Mouse (Mus musculus): ENCODE results near the gene Mapre3. TPM values are rescaled to one million over a fixed set of nuclear protein-coding genes. Genes with fewer than 3 reads are reported as not detected.

Gene Mapre3
- polyA plus RNA-seq, 1 experiment from 2014 or later: 37.0 TPM

GRCm38 (mm10) chr5:30816261-30816791, 1.9 kb downstream of the Mapre3 start:
- 69% methylated on average over 8 of the region's 8 CpGs for WGBS
- Histone ChIP-seq H3K27ac (replicated peaks; ENCODE audit: low read depth, low read length) (no peak overlapping the region), H3K9me3 (ENCODE audit: control insufficient read depth, low read length) (no peaks in the 10 kb centered on the region), H3K4me2 (ENCODE audit: low read depth, low read length) (peak overlapping the region; percentile 85), H3K36me3 (ENCODE audit: control insufficient read depth, insufficient read depth, low read length) (no peaks in the 10 kb centered on the region), H3K27me3 (replicated peaks; ENCODE audit: control insufficient read depth, insufficient read depth, low read length) (peaks cover 6% of the 10 kb centered on the region; the same call in 1 of the 2 replicates), H3K4me3 (ENCODE audit: low read depth, low read length) (0 out of 2 replicates have a peak overlapping the region, but pooled peaks have one; percentile 3), H3K4me1 (ENCODE audit: control insufficient read depth, insufficient read depth, low read length) (peaks cover 17% of the 10 kb centered on the region), H3K9ac (ENCODE audit: low read depth, low read length) (peak overlapping the region; percentile 16; the same call in 1 of the 2 replicates)
- ATAC-seq (ENCODE audit: low read depth): no peak
- DNase-seq (ENCODE audit: low spot score): peak; percentile 35

DNA sequence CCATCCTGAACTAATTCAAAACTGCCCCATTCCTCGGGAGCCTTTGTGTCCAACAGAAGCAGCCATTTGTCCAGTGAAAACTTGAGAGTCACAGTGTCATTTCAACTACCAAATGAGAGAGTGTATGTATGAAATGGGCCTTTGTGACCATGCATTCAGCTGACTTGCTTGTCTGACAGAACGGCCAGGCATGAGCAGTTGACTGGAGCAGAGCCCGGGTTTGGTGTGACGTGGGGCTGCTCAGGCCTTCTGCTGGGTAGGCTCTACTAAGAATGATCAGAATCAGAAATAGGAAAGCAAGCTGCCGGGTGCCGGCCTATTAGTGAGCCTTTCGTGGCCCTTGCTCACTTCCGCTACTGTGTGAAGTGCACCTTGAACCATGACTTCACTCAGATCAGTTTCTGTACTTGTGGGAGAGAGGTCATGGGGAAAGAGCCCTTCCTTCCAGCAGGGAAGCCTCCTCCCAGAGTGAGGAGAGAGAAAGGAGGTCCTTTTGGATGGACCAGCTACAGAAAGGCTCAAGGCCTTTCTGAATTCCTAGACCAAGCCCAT, 4.4 kb downstream of the Mapre3 start:
- no peak for DNase-seq (ENCODE audit: low spot score)
- Histone ChIP-seq H3K9me3 (ENCODE audit: control insufficient read depth, low read length) (no peaks in the 10 kb centered on the region), H3K4me3 (ENCODE audit: low read depth, low read length) (no peak overlapping the region), H3K9ac (ENCODE audit: low read depth, low read length) (no peak overlapping the region), H3K27ac (replicated peaks; ENCODE audit: low read depth, low read length) (no peak overlapping the region), H3K27me3 (replicated peaks; ENCODE audit: control insufficient read depth, insufficient read depth, low read length) (no peaks in the 10 kb centered on the region), H3K36me3 (ENCODE audit: control insufficient read depth, insufficient read depth, low read length) (no peaks in the 10 kb centered on the region), H3K4me1 (ENCODE audit: control insufficient read depth, insufficient read depth, low read length) (peaks cover 17% of the 10 kb centered on the region), H3K4me2 (ENCODE audit: low read depth, low read length) (no peak overlapping the region)
- no peak for ATAC-seq (ENCODE audit: low read depth)
- WGBS: 87% methylated on average over 8 of the region's 8 CpGs

GRCm38 (mm10) chr5:30822689-30823088, 8.2 kb downstream of the Mapre3 start:
- DNase-seq (ENCODE audit: low spot score) (peak; percentile 21), ATAC-seq (ENCODE audit: low read depth) (no peak)
- Histone ChIP-seq H3K4me3 (ENCODE audit: low read depth, low read length) (no peak overlapping the region), H3K4me2 (ENCODE audit: low read depth, low read length) (no peak overlapping the region), H3K36me3 (ENCODE audit: control insufficient read depth, insufficient read depth, low read length) (no peaks in the 10 kb centered on the region), H3K27ac (replicated peaks; ENCODE audit: low read depth, low read length) (no peak overlapping the region), H3K9ac (ENCODE audit: low read depth, low read length) (no peak overlapping the region), H3K27me3 (replicated peaks; ENCODE audit: control insufficient read depth, insufficient read depth, low read length) (no peaks in the 10 kb centered on the region), H3K9me3 (ENCODE audit: control insufficient read depth, low read length) (no peaks in the 10 kb centered on the region), H3K4me1 (ENCODE audit: control insufficient read depth, insufficient read depth, low read length) (no peaks in the 10 kb centered on the region)
- 71% methylated on average over 5 of the region's 5 CpGs for WGBS

- ATAC-seq (ENCODE audit: low read depth) (peak; percentile 87; the same call in 1 of the 2 replicates), DNase-seq (ENCODE audit: low spot score) (no peak)
- H3K4me1 ChIP-seq (ENCODE audit: control insufficient read depth, insufficient read depth, low read length): no peaks in the 10 kb centered on the region
- no peak overlapping the region for H3K9ac ChIP-seq (ENCODE audit: low read depth, low read length)
- 81% methylated on average over 3 of the region's 3 CpGs for WGBS
- no peak overlapping the region for H3K4me2 ChIP-seq (ENCODE audit: low read depth, low read length)
- H3K27ac ChIP-seq (replicated peaks; ENCODE audit: low read depth, low read length): no peak overlapping the region
- no peak overlapping the region for H3K4me3 ChIP-seq (ENCODE audit: low read depth, low read length)
- no peaks in the 10 kb centered on the region for H3K36me3 ChIP-seq (ENCODE audit: control insufficient read depth, insufficient read depth, low read length)
- no peaks in the 10 kb centered on the region for H3K9me3 ChIP-seq (ENCODE audit: control insufficient read depth, low read length)
- no peaks in the 10 kb centered on the region for H3K27me3 ChIP-seq (replicated peaks; ENCODE audit: control insufficient read depth, insufficient read depth, low read length)
Observed at GRCm38 (mm10) chr5:30823091-30823490, 8.7 kb downstream of the Mapre3 start.

- WGBS: 79% methylated on average over 11 of the region's 11 CpGs
- H3K4me3 ChIP-seq (ENCODE audit: low read depth, low read length): no peak overlapping the region
- no peaks in the 10 kb centered on the region for H3K4me1 ChIP-seq (ENCODE audit: control insufficient read depth, insufficient read depth, low read length)
- no peaks in the 10 kb centered on the region for H3K9me3 ChIP-seq (ENCODE audit: control insufficient read depth, low read length)
- DNase-seq (ENCODE audit: low spot score): no peak
- H3K4me2 ChIP-seq (ENCODE audit: low read depth, low read length): no peak overlapping the region
- H3K36me3 ChIP-seq (ENCODE audit: control insufficient read depth, insufficient read depth, low read length): no peaks in the 10 kb centered on the region
- no peak overlapping the region for H3K9ac ChIP-seq (ENCODE audit: low read depth, low read length)
- no peak overlapping the region for H3K27ac ChIP-seq (replicated peaks; ENCODE audit: low read depth, low read length)
- no peaks in the 10 kb centered on the region for H3K27me3 ChIP-seq (replicated peaks; ENCODE audit: control insufficient read depth, insufficient read depth, low read length)
- no peak for ATAC-seq (ENCODE audit: low read depth)
Observed at GRCm38 (mm10) chr5:30824124-30824988, 9.9 kb downstream of the Mapre3 start.

- no peak for DNase-seq (ENCODE audit: low spot score)
- no peak for ATAC-seq (ENCODE audit: low read depth)
- 66% methylated on average over 10 of the region's 10 CpGs for WGBS
- H3K36me3 ChIP-seq (ENCODE audit: control insufficient read depth, insufficient read depth, low read length): no peaks in the 10 kb centered on the region
- no peak overlapping the region for H3K4me2 ChIP-seq (ENCODE audit: low read depth, low read length)
- H3K4me1 ChIP-seq (ENCODE audit: control insufficient read depth, insufficient read depth, low read length): no peaks in the 10 kb centered on the region
- H3K9ac ChIP-seq (ENCODE audit: low read depth, low read length): no peak overlapping the region
- H3K27ac ChIP-seq (replicated peaks; ENCODE audit: low read depth, low read length): no peak overlapping the region
- no peaks in the 10 kb centered on the region for H3K27me3 ChIP-seq (replicated peaks; ENCODE audit: control insufficient read depth, insufficient read depth, low read length)
- no peaks in the 10 kb centered on the region for H3K9me3 ChIP-seq (ENCODE audit: control insufficient read depth, low read length)
- no peak overlapping the region for H3K4me3 ChIP-seq (ENCODE audit: low read depth, low read length)
Observed at GRCm38 (mm10) chr5:30825166-30825565, 10.7 kb downstream of the Mapre3 start.

DNA sequence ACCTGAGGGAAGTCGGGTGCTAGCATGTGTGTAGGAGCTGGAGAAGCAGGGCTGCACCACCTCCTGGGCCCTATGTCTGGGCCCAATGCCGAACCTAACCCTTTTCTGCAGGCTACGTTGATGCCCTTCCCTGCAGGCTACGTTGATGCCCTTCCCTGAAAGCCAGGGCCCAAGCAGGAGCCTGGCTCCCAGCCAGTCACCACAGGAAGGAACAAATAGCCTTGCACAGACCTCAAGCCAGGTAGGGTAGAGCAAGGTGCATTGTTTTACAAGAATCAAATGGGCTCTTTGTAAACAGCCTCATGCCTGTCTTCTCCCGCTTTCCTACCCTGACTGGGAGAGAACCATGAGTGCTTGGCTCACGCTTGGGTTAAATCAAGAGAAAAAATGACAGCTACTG, 11.4 kb downstream of the Mapre3 start:
- no peak for ATAC-seq (ENCODE audit: low read depth)
- 76% methylated on average over 6 of the region's 6 CpGs for WGBS
- H3K4me1 ChIP-seq (ENCODE audit: control insufficient read depth, insufficient read depth, low read length): no peaks in the 10 kb centered on the region

DNA sequence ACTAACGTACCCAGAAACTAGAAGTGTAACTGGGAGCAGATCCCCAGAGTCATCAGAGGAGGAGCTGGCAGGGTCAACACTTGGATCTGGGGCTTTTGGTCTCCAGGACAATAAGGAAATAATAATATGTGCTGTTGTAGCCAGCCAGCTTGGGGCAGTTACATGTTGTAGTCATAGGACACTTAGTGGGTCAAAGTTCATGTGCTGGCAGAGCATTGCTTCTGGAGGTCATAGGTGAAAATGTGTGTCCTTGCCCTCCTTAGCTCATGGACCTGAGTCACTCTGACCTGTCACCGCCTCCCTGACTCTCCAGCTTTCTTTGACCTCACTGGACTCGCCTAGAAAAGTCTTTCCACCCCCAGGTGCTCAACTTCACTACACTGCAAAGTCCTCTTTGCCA, 19.0 kb downstream of the Mapre3 start:
- no peak overlapping the region for H3K9ac ChIP-seq (ENCODE audit: low read depth, low read length)
- DNase-seq (ENCODE audit: low spot score) (no peak), ATAC-seq (ENCODE audit: low read depth) (no peak)
- peaks cover 12% of the 10 kb centered on the region; the same call in 1 of the 2 replicates for H3K9me3 ChIP-seq (ENCODE audit: control insufficient read depth, low read length)
- no peak overlapping the region for H3K4me3 ChIP-seq (ENCODE audit: low read depth, low read length)
- 84% methylated on average over 3 of the region's 3 CpGs for WGBS
- no peak overlapping the region for H3K4me2 ChIP-seq (ENCODE audit: low read depth, low read length)
- no peaks in the 10 kb centered on the region for H3K27me3 ChIP-seq (replicated peaks; ENCODE audit: control insufficient read depth, insufficient read depth, low read length)
- peaks cover 13% of the 10 kb centered on the region; the same call in 1 of the 2 replicates for H3K36me3 ChIP-seq (ENCODE audit: control insufficient read depth, insufficient read depth, low read length)
- H3K27ac ChIP-seq (replicated peaks; ENCODE audit: low read depth, low read length): no peak overlapping the region
- no peaks in the 10 kb centered on the region for H3K4me1 ChIP-seq (ENCODE audit: control insufficient read depth, insufficient read depth, low read length)

More for the DNA sequence above, 11.4 kb downstream of the Mapre3 start:
- Histone ChIP-seq H3K4me2 (ENCODE audit: low read depth, low read length) (no peak overlapping the region), H3K27me3 (replicated peaks; ENCODE audit: control insufficient read depth, insufficient read depth, low read length) (no peaks in the 10 kb centered on the region), H3K36me3 (ENCODE audit: control insufficient read depth, insufficient read depth, low read length) (no peaks in the 10 kb centered on the region), H3K27ac (replicated peaks; ENCODE audit: low read depth, low read length) (no peak overlapping the region), H3K4me3 (ENCODE audit: low read depth, low read length) (no peak overlapping the region), H3K9me3 (ENCODE audit: control insufficient read depth, low read length) (no peaks in the 10 kb centered on the region), H3K9ac (ENCODE audit: low read depth, low read length) (no peak overlapping the region)
- DNase-seq (ENCODE audit: low spot score): no peak
